Mouse (Mus musculus): ENCODE data around the gene Pcnt.

The Pcnt gene

DNA sequence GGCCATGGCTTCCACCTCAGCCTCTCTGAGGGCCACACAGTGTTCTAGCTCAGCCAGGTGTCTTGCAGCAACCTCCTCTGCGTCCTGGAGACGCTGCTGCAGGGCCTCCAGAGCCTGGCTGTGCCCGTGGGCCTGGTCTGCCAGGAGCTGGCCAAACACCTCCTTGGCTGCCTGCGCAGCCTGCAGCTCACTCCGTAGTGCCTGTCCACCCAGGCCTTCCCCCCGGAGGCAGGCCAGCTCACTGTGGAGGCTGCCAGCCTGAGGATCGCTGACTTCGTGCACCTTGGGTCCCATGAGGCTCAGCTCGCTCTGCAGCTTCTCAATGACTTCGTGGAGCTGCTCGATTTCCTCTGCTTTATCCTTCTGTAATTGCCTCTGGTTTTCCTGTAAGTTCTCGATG is 50.0 kb downstream of the Pcnt start:
- DNase-seq, result no peak

DNA sequence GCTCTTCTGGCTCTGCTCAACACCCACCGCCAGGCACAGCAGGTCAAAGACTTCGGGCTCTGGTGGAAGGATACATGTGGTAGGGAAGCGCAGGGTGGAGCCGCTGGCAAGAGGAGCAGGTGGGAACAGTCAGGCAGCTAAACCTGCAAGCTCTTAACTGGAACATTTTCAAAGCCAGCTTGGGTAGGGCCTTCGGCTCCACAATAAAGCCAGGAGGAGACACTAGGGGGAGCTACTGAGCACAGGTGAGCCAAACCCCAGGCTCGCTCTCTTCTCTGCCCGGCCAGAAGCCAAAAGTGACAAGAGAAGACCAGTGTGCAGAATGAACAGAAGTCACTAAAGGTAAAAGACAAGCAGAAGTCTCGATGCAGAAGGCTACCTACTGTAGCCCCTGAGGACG is 50.8 kb downstream of the Pcnt start:
- peak; percentile 49 for DNase-seq

DNA sequence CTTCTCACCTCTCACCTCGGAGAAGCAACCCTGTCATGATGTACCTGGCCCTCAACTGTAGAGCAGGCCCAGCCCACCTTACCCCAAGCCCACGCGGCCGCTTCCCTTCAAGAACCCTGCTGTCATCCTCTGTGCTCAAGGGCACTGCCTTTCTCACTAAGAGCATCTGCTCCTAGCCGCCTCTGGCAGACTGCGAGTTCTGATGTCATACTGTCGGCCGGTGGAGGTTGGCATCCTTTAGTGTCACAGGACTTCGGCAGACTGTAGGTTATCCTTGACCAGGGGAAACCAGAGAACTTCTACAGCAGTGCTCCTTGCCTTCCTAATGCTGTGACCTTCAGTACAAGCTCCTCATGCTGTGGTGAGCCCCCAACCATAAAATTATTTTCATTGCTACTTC is 51.4 kb downstream of the Pcnt start:
- no peak for DNase-seq

DNA sequence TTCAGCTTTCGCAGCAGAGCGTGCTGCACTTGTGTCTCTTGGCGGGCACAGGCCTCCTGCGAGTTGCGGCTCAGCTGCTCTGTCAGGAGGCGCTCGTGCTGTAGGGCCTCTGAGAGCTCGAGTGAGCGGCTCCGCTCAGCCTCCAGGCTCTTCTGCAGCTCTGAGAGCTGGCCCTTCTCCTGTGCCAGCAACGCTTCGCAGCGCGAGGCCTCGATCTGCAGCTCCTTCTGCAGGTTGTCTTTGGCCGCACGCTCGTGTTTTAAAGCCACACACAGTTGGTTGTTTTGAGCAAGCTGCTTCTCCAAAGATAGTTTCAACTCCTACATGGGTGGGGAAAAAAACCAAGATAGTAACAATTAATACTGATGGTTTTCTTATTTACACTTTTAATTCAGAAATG is 67.6 kb downstream of the Pcnt start:
- DNase-seq, result no peak

DNA sequence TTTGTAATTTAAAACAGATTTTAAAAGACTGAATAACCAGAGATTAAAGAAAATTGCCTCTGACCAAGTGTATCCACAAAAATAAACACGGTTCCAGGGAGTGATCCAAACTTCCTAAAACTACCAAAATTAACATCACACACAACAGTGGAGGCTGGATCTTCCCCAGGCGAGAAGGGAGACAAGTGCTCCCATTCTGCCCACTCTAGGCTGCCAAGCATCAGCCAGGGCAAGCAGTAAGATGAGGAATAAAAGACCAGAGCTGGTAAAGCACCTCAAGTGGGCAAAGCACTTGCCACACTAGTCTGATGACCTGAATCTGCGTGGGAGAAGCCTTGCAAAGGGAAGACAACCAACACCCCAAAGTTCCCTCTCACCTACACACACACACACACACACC is 70.8 kb downstream of the Pcnt start:
- DNase-seq, result no peak

DNA sequence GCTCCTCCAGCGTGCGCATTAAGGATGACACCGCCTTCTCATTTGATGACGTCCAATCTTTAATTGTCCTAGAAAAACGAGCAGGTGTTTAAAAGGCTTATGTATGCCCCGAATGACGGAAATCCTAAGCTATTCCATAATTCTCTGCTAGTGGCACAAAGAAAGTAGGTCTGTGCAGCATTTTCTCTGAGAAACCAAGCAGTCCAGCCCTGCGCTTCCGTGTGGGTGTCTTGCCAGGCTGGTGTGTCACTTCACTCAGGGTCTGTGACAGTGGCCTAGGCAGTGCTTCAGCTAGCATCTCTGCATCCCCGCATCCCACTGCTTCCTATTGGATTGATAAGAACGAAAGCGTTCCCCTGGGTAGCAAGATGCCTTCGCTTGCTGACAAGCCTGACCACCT is 73.8 kb downstream of the Pcnt start:
- no peak for DNase-seq

DNA sequence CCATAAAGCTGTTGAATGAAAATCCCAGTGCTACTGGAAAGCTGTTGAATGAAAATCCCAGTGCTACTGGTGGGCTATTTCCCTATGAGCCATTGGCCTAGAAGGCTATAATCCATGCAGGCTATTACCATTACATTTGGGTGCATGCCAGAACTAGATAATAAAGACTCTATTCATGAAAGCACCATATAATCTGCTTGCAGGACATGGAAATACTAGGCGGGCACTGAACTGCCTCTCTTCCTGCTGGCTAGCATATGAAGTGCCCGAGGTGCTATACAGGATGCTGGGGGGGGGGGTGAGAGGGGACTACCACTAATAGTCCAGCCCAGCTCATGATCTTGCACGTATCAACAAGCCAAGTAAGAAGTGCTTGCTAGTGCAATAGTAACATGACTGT is 79.4 kb downstream of the Pcnt start:
- DNase-seq, result no peak

DNA sequence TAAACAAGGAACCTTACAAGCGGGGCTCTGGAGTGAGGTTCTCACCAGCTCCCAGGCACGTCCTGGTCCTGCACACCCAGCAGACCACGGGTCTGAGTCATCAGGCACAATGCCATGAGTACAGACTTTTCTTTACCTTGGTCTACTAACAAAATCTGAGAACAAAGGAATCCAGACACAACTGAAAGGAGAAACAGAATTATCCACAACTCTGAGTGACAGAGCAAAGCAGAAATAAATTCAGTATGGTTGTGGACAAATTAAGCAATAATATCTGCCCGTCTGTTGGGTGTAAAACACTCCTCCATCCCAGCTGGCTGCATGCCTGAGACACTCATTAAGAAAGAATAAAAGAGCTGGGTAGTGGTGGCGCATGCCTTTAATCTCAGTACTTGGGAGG is 84.1 kb downstream of the Pcnt start:
- peak; percentile 14 for DNase-seq

DNA sequence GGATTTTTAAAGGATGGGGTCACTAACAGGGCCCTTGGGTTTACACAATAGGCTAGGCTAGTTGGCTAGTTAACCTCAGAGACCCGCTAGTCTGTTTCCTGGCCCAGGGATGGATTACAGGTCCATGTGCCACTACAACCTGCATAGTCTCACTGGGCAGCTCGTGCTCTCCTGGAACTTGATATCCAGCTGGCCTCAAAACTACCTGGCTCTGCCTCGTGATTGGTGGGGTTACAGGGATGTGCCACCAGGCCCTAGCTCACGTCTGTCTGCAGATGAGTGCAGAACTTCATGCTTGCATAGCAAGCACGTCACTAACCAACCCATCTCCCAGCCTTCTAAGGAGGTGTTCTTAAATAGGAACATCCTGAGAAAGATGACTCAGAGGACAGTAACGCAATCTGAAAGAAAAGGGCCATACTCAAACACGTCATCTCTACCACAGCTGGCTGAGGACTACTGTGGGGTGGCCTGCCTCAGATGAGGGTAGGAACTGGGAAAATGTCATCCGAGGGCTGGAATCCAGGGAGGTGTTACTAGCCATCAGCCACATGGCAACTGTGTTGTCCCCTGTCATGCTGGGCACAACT is 85.2 kb downstream of the Pcnt start:
- DNase-seq, result no peak

DNA sequence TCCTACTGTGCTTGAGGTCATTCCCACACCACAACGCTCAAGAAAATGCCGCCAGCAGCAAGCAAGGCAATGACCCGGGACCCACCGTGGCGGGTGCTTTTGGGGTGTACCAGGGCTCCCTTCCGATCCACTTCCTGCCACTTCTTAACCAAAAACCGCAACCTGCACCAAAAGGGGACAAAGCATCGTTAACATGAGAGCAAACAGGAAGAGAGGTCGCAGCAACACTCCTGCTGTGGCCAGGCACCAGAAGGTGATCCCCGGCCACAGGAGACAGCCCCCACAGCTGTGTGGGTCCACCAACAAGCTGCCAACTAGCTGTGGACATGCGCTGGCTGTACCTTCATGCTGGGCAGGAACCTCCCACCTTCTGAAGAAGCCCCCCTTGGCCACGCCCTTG is 87.6 kb downstream of the Pcnt start:
- no peak for DNase-seq

DNA sequence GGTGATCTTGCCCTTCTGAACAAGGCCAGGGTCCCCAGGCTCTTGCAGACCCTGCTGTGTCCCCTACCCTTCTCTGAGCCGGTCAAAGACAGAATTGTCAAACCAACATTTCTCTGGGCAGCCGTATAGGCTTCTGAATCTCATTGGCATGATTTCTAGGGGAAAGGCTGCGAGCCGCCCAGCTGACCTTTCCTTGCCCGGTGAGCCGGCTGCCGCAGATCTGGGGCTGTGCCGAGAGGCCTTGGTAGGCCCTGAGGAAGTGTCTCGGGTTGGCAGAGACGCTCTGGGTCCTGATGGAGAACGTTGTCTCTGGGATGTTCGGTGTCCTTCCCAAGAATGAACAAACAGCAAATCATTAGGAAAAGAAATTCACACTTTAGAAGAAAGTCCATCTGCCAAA is 88.6 kb downstream of the Pcnt start:
- DNase-seq, result no peak

DNA sequence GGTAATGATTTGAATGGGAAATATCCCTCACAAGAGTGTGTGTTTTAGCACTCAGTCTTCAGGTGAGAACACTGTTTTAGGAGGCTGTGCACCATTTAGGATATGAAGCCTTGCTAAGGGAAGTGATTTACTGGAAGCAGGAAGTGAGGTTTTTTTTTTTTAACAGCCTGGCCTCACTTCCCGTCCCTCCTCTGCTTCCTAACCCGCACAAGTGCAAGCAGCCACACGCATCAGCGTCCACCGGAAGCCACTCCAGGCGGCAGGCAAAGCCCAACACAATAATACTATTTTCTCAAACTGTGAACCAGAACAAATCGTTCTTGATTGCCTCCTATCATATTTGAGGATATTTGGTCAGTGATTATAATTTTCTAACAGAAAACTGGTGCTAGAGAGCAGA is 90.6 kb downstream of the Pcnt start:
- DNase-seq, result no peak

DNA sequence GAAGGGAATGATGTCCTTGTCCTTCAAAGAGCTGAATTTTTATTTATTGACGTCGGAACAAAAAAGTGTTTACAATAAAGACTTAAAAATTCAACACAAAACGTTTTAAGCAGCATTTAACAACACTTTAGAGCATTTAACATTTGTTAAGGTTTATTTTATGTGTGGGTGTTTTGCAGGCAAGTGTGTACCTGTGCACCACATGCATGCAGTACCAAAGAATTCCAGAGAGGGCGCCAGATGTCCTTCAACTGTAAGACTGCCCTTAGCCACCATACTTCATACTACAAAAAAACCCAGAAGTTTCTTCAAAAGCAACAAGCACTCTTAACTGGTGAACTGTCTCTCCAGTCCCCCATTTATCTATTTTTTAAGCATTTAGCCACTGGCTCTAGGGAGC is 96.0 kb downstream of the Pcnt start:
- peak; percentile 67 for DNase-seq

DNA sequence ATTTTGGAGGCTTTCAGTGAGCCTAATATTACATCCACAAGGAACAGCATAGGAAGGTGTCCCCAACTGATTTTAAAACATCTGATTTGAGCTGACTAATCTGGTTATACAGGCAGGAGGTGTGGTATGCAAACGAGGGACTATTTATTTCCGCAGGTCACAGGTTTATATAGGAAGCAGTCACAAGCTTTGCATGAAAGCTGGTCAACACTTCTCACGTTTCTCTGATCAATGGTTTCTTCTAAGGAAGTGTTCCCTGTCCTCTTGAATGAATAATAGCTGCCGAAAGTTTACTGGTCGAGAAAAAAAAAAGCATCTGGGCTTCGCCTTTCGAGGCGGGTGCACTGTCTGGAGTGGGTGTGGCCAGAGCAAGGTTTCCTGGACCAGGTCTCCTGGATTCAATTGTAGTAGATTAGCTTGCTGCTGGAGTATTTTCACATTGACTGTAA is 96.5 kb downstream of the Pcnt start:
- DNase-seq, result peak; percentile 10

DNA sequence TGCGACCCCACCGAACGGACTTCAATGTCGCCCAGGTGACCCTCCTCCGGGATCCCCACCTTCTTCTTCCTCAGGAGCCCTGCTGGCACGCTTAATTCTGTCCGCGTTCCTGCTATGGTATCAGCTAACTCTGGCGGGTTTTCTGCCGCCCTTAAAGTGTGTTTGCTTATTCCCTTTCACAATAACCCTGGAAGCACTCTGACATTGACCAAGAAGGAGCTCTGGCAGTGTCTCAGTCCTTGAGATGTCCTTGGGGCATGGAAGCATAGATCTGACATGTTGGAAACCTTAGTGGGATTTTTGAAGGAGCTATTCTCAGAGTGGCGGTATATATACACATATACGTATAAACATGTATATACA is 97.1 kb downstream of the Pcnt start:
- no peak for DNase-seq

DNA sequence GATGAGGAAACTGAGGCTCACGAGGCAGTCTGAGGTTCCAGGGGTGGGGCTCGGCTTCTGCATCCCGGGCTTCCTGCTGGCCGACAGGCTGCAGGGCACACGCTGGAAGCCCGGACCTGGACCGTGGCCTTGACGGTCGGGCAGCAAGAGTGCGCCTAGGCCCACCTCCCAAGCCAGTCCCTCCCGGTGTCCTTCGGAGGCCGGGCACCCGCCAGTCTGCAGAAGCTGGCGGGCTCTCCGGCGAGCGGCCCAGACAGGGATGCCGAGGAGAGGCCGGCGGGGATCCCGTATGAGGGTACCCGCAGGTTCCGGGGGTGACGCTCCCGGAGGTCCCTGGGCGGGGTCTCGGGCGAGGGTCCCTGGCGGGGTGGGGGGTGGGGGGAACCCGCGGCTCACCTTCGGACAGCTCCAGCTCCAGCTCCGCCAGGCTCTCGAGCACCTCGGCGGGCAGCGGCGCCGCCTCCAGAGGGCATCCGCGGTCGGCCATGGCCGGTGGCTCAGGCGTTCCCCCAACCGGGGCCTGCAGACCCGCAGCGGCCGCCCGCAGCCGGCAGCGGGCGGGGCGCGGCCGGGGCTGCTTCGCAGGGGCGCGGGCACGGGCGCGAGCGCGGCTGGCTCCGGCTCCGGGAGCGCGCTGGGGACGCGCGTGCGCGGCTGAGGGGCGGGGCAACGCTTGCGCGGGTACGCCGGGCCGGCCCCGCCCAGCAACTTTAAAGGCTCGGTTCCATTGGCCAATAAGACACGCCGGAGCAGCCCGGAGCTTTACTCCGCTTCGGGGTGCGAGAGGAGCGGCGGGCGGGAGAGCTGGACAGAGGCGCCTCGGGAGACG is 97.7 kb downstream of the Pcnt start, which contains the start of gene Dip2a:
TSS of gene Dip2a (minus strand) at position 581 of the 829 bp plus-strand sequence.
- peak; percentile 98 for DNase-seq

DNA sequence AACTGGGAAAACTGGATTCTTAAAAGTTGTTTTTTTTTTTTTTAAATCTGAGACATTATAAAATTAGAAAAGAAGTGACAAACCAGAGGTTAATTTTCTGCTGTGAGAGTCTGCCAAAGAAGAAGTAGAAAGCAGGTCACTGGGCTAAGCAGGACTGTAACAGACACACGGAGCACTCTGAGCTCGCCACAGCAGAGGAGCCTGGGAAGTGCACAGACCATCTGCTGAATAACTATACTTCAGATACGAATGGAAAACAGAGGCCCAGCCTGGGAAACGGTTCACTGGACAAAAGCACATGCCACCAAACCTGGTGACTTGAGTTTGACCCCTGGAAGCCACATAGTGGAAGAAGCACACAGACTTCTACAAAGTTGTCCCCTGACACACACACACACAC is 108.2 kb downstream of the Pcnt start:
- DNase-seq, result no peak

DNA sequence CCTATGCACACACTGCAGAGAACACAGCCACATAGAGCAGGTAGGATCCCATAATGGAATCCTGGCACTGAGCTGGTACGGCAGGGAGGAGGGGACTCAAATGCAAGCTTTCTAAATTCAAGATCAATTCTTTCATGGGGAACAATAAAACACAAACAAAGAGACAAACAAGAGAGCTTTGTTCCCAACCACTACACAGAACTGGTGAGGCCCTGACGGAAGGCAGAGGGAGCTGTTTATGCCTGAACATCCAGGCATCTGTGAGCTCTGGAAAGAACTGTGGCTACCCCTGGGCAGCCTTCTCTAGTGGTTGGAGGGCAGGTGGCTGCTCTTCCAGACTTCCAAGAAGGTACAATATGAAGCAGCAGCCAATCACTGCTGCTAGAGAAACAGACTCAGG is 110.5 kb downstream of the Pcnt start:
- no peak for DNase-seq

DNA sequence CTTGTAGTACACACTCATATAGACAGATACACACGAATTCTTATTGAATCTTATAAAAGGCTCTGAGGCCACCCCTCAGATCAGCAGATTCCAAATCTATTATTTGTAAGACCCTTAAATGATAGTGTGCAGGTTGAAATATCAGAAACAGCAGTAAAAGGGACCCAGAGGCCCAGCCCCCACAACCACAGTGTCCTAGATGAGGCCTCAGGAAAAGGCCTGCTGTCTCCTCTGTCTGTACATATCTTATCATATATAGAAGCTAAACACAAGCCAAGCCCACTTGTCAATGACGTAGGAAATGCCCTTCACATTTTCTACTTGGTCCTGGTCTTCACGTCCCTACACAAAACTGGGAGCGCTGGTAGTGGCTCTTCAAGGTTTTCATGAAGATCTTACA is 113.5 kb downstream of the Pcnt start:
- no peak for DNase-seq

DNA sequence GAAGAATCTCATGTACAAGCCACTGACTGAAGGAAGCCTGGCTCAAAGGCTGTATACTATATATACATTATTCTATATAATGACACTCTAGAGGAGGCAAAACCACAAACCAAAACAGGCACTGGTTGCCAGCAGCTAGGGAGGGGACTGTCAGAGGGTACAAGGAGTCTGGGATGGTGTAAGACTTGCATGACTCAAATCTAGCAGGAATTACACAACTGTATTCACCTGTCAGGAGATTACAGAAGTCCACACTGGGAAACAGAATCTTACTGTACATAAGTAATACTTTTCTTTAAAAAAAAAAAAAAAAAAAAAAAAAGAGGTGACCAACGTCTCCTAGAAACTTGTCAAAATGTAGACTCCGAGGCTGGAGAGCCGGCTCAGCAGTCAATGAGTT is 114.0 kb downstream of the Pcnt start:
- no peak for DNase-seq

DNA sequence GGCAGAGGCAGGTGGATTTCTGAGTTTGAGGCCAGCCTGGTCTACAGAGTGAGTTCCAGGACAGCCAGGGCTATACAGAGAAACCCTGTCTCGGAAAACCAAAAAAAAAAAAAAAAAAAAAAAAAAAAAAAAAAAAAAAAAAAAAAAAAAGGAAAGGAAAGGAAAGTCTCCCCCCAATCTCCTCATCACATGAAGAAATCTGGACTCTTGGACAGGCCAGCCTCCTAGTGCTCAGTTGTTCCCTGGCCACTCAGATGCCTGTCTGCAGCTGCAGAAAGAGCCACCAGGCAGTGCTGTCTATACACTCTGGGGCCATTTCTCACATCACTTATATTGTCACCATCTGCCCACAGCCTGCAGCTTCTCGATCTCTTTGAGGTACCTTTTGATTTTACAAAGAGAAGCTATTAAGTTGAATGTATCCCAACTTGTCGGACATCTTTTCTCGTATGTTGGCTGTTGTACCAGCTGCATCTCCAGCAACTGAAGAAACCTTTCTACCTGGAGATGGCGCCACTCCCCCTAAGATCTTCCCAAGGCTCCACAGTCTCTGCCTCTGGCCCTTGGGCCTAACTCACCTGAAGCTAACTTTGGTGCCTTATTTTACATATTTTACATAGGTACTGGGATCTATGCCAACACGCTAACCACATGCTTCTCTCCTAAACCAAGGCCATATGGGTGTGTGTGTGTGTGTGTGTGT is 116.1 kb downstream of the Pcnt start:
- peak; percentile 56 for DNase-seq

DNA sequence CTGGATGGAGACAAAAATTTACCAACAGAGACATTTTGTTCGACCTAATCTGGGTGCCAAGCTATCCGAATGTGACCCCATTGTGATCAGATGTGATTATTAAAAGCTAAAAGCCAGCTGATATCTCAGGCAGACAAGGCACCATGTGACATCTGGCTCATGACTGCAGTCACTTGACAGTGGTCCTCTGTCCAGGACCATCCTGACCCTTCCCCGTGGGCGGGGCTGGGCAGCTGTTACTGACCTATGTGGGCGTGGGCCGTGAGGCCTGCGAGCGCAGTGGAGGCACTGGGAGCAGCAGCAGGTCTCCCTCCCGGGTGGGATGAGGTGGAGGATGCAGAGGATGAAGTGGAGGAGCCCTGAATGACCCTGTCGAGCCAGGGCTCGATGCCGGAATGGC is 125.0 kb downstream of the Pcnt start:
- no peak for DNase-seq

DNA sequence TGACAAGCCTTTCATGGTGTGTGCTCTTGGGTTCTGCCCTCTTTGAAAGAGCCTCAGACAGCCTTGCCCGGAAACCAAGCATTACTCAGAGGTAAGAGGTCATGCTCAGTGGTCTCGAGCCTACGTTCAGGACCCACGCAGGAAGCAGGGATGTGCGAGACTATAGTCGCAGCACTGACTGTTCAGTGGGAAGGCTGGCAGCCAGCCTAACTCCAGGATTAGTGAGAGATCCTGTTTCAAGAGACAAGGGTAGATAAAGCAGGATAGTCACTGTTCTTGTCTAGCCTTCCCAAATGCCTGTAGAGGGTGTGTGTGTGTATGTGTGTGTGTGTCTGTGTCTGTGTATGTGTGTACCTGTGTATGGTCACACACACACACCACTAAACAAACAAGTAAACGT is 126.4 kb downstream of the Pcnt start:
- no peak for DNase-seq

DNA sequence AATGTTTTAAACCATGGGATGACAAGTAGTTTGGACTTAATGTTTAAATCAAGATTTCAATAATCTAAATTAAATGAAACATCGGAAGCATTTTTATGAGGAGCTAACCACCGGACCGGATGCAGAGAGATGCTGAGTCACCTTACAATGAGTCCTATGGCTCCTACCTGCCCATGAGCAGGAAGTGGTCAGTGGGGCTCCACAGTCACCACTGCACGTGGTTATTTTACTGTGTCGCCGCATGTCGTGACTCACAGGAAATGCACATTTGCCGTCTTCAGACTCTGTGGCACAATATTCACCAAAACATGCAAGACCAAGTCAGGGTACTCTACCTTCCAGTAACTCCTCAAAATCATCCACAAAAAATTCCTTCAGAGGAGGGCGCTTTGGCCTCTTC is 135.8 kb downstream of the Pcnt start:
- no peak for DNase-seq

Measured in lung, postnatal 14 days (tissue).